Mouse (Mus musculus): ENCODE measurements around the gene Baz2b. TPM values are rescaled to one million over a fixed set of nuclear protein-coding genes. Genes with fewer than 3 reads are reported as not detected.

Baz2b gene
- polyA plus RNA-seq, 1 experiment from 2014 or later, result 70.5 TPM

DNA sequence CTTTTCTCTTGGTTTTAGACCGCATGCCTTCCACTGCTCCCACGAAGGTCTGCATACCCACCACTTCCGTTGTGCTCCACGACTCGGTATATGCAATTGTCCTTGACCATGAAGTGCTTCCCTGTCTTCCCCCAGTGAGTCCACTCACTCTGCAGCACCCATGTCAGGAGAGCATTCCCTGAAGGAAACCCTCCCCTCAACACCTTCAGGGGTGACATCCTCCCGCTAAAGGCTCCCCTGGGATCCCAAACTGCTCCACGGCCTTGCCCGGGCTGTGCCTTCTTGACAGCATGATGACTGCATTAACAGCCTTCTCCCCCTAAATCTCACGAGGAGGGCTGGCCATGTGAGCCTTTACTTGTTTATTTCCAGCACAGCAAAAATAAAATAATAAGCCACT lies 301.6 kb downstream of the Baz2b start:
- WGBS, result 94% methylated on average over 9 of the region's 9 CpGs
- no peaks in the 10 kb centered on the region for H3K9me3 ChIP-seq
- no peak for DNase-seq (ENCODE audit: low spot score)
- no peaks in the 10 kb centered on the region for H3K27me3 ChIP-seq (ENCODE audit: insufficient read depth, poor library complexity, severe bottlenecking)
- H3K4me1 ChIP-seq (replicated peaks), result no peaks in the 10 kb centered on the region
- H3K27ac ChIP-seq, result no peak overlapping the region
- H3K4me3 ChIP-seq, result no peak overlapping the region
- peaks cover 83% of the 10 kb centered on the region for H3K36me3 ChIP-seq

DNA sequence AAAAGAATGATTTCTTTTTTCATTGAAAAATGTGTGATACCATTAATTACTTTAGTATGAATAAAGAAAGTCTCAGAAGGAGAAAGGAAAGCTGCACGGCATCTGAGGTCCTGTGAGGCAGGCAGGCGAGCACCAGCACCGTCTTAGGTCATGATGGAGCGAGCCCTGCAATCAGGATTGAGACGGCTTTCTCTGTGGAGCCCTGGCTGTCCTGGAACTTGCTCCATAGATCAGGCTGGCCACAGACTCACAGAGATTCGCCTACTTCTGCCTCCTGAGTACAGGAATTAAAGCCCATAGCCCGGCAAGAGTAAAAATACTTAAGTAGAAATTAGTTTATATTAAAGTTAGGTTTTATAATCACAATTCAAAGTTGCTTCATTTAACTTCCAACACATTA lies 305.6 kb downstream of the Baz2b start:
- H3K36me3 ChIP-seq, result peaks cover 75% of the 10 kb centered on the region
- DNase-seq (ENCODE audit: low spot score), result no peak
- 88% methylated on average over 7 of the region's 7 CpGs for WGBS

DNA sequence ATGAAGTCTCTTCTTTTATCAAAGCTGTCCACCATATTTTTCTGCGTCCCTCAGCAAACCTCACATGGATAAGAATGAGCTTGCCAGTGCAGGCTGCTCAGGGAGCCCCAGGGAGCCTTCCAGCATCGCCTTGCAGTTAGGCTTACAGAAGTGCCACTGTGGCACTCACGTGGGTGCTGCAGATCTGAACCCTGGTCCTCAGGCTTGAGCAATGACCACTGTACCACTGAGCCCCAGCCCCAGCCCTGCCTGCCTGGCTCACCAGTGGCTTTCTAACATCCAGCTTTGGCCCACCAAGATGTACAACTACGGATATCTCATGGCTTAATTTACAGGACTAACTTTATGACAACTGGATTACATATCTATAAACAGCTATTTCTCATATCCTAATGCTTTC lies 311.0 kb downstream of the Baz2b start:
- WGBS, result 82% methylated on average over 4 of the region's 4 CpGs
- H3K27me3 ChIP-seq (ENCODE audit: insufficient read depth, poor library complexity, severe bottlenecking), result no peaks in the 10 kb centered on the region
- 0 out of 2 replicates have a peak, but pooled peaks cover 3% of the 10 kb centered on the region for H3K4me1 ChIP-seq (replicated peaks)
- no peak for DNase-seq (ENCODE audit: low spot score)
- H3K27ac ChIP-seq, result no peak overlapping the region
- H3K9me3 ChIP-seq, result no peaks in the 10 kb centered on the region
- H3K4me3 ChIP-seq, result no peak overlapping the region
- peaks cover 63% of the 10 kb centered on the region for H3K36me3 ChIP-seq

More for the DNA sequence above, 305.6 kb downstream of the Baz2b start:
- Histone ChIP-seq H3K27ac (no peak overlapping the region), H3K9me3 (no peaks in the 10 kb centered on the region), H3K4me1 (replicated peaks) (no peaks in the 10 kb centered on the region), H3K27me3 (ENCODE audit: insufficient read depth, poor library complexity, severe bottlenecking) (no peaks in the 10 kb centered on the region), H3K4me3 (no peak overlapping the region)

DNA sequence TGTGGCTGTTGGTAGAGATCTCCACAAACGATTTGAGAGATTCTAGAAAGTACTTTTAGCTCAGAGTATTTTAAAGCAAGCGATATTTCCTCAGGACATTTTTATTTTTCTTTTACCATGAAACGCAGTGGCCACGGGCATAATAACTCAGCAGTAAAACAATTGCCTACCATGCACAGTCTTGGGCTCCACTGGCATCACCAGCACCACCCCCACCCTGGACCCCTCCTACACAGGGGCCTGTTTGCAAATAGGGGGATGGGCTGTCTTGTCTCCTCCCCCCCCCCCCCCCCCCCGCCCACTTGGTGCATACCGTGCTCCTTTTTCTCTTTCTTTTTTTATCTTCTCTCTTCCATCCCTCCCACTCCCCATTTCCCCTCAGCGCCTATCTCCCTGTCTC lies 311.5 kb downstream of the Baz2b start:
- Histone ChIP-seq H3K9me3 (no peaks in the 10 kb centered on the region), H3K36me3 (peaks cover 65% of the 10 kb centered on the region), H3K27ac (no peak overlapping the region), H3K4me1 (replicated peaks) (0 out of 2 replicates have a peak, but pooled peaks cover 3% of the 10 kb centered on the region), H3K27me3 (ENCODE audit: insufficient read depth, poor library complexity, severe bottlenecking) (no peaks in the 10 kb centered on the region), H3K4me3 (no peak overlapping the region)
- WGBS, result 78% methylated on average over 6 of the region's 7 CpGs
- no peak for DNase-seq (ENCODE audit: low spot score)

DNA sequence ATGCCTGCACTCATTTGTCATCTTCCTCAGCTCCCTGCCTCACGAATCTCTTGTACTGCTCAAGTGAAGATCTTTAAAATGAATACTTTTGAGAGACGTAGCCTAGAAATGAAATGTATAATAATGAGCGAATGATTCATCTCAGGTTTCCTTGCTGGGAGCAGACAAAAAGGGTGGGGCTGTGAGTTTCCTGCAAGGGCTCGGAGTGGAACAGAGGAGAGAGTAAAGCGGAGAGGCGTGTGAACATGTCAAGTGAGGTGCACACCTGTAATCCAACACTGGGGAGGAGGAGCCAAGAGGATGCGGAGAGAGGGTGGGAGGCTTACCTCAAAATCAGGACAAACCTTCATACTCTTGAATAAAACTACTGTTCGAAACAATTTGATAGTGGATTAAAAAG lies 312.8 kb downstream of the Baz2b start:
- 83% methylated on average over 8 of the region's 8 CpGs for WGBS
- Histone ChIP-seq H3K4me1 (replicated peaks) (0 out of 2 replicates have a peak, but pooled peaks cover 3% of the 10 kb centered on the region), H3K36me3 (peaks cover 65% of the 10 kb centered on the region), H3K27ac (no peak overlapping the region), H3K4me3 (no peak overlapping the region), H3K27me3 (ENCODE audit: insufficient read depth, poor library complexity, severe bottlenecking) (no peaks in the 10 kb centered on the region), H3K9me3 (no peaks in the 10 kb centered on the region)
- DNase-seq (ENCODE audit: low spot score), result no peak

DNA sequence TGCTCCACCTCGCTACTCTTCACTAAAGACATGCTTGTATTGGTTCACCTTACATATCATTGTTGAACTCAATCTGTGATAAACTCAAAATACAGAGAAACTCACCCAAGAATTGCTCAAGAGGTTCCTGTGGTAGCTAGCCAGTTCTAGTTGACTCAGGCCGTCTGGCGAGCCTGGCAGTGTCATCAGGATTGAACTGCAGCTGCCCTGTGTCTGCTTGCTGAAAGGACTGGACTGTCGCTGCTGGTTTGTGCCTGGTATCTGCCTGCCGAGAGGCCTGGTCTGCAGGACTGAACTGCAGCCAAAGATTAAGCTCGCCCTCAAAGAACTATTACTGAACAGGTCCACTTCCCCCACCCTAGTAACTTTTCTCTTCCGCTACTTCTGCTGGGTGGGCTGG lies 313.2 kb downstream of the Baz2b start:
- Histone ChIP-seq H3K27ac (no peak overlapping the region), H3K36me3 (peaks cover 65% of the 10 kb centered on the region), H3K4me3 (no peak overlapping the region), H3K9me3 (no peaks in the 10 kb centered on the region), H3K27me3 (ENCODE audit: insufficient read depth, poor library complexity, severe bottlenecking) (no peaks in the 10 kb centered on the region), H3K4me1 (replicated peaks) (0 out of 2 replicates have a peak, but pooled peaks cover 3% of the 10 kb centered on the region)
- WGBS, result 88% methylated on average over 7 of the region's 7 CpGs
- DNase-seq (ENCODE audit: low spot score), result no peak

DNA sequence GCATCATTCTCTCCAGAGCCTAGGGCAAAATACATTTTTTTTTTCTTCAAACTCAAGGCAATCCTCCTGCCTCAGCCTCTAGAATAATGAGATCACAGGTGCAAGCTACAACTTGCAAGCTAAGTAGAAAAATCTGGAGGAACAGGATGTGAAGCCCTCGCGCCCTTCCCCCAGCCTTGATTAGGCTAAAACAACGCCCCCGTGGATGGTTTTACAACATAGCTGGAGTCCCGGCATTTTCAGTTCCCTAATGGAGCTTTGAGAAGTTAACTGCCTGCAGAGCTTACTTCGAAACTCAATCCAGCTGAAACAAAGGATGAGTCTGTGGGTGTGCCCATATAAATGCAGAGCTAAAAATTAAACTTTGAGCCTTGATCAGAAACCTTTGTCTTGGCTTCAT lies 319.9 kb downstream of the Baz2b start:
- WGBS, result 92% methylated on average over 6 of the region's 6 CpGs

DNA sequence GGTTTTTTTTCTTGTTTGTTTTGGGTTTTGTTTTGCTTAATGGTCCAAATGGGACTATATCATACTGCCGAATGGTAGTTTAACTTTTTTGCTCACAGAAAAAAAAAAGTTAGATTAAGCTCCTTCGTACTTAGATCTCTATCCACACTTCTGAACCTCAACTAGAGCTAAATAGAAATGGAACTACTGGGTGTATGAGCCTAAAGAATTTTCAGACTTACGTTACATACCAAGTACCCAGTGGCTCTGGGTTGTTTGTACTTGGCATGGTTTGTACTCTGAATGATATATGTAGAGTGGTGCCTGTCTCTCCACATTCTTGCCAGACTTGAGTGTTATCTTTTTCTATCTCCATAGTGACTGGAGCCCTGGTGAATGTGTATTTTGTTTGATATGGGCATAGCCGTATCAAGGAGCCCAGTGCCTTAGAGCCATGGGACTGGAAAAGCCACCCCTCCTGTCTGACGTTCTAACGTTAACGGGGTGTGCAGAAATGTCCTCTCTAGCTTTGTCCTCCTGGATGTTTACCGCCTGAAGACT lies 326.8 kb downstream of the Baz2b start:
- peaks cover 7% of the 10 kb centered on the region; the same call in 1 of the 2 replicates for H3K9me3 ChIP-seq
- H3K4me1 ChIP-seq (replicated peaks), result peaks cover 11% of the 10 kb centered on the region; the same call in 1 of the 2 replicates
- peak overlapping the region; percentile 70 for H3K4me3 ChIP-seq
- H3K27me3 ChIP-seq (ENCODE audit: insufficient read depth, poor library complexity, severe bottlenecking), result no peaks in the 10 kb centered on the region
- H3K36me3 ChIP-seq, result peaks cover 4% of the 10 kb centered on the region; the same call in 1 of the 2 replicates
- 75% methylated on average over 8 of the region's 8 CpGs for WGBS
- DNase-seq (ENCODE audit: low spot score), result no peak
- peak overlapping the region; percentile 89; the same call in 1 of the 2 replicates for H3K27ac ChIP-seq

More for the DNA sequence above, 319.9 kb downstream of the Baz2b start:
- Histone ChIP-seq H3K4me1 (replicated peaks) (no peaks in the 10 kb centered on the region), H3K27ac (no peak overlapping the region), H3K27me3 (ENCODE audit: insufficient read depth, poor library complexity, severe bottlenecking) (no peaks in the 10 kb centered on the region), H3K9me3 (no peaks in the 10 kb centered on the region), H3K4me3 (no peak overlapping the region), H3K36me3 (peaks cover 29% of the 10 kb centered on the region)
- DNase-seq (ENCODE audit: low spot score), result no peak

DNA sequence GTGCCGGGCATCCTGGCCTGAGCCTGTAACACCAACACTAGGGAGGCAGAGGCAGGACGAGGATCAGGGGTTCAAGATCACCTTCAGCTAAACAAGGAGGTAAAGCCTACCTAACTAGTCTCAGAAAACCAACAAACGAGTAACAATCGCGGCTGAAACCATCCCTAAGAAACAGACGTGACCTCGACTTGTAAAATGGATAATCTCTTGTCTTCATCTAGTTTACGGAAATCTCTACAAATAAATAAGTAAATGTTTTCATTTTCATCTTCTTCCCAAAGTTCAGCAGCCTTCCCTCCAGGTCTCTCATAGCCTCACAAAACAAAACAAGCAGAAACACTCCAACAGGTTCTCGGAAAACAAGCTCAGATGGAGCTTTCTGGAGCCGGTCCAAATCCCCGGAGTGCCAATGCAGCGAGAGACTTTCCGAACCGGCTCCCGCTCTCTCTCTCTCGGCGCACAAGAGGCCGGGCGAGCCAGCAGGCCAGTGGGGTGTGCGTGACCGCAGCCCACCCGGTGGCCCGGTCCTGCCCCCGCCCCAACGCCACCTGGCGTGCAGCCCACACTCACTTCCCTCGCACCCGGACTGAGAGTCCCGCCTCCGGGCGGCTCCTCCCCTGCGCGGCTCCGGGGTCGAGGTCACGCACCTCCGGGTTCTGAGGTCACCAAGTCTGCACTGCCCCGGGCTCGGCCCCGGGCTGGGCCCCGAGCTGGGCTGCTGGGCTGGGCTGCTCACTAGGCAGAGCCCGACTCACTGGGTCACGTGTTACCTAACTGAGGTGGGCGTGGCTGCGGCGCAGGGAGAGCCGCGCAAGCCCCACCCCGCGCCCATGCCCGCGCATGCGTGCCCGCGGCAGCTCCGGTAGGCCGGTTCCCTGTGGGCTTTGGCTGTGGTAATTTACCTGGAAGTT lies 327.6 kb downstream of the Baz2b start, which contains the start of gene Wdsub1:
Gene Wdsub1 (minus strand): TSS at position 761 of the 911 bp plus-strand sequence.
- Histone ChIP-seq H3K36me3 (peaks cover 4% of the 10 kb centered on the region; the same call in 1 of the 2 replicates), H3K27ac (peak within 1 kb of the TSS; percentile 89), H3K4me3 (peak within 1 kb of the TSS; percentile 70), H3K4me1 (replicated peaks) (peaks cover 11% of the 10 kb centered on the region; the same call in 1 of the 2 replicates), H3K27me3 (ENCODE audit: insufficient read depth, poor library complexity, severe bottlenecking) (no peaks in the 10 kb centered on the region), H3K9me3 (peaks cover 7% of the 10 kb centered on the region; the same call in 1 of the 2 replicates)
- DNase-seq (ENCODE audit: low spot score), result peak; percentile 94
- WGBS, result 6% methylated on average over 57 of the region's 57 CpGs

DNA sequence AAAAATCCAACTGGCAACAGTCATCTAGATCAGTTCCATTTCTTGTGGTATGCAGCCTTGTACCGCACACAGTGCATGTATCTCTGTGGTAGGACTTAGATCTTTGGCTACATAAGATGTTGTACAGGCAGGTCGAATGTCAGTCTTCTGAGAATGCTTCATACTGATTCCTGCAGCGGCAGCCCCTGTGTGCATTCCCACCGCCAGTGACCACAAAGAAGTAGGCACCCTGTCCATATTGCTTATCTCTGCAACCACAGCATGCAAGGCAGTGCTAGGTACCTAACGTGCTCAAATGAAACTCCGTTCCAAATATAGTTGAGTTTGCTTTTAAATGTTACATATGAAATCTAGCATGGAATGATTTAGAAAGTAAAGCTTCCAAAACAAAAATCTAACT lies 328.2 kb downstream of the Baz2b start:
- Histone ChIP-seq H3K36me3 (peaks cover 4% of the 10 kb centered on the region; the same call in 1 of the 2 replicates), H3K4me3 (peak overlapping the region; percentile 70), H3K9me3 (peaks cover 7% of the 10 kb centered on the region; the same call in 1 of the 2 replicates), H3K4me1 (replicated peaks) (peaks cover 11% of the 10 kb centered on the region; the same call in 1 of the 2 replicates), H3K27me3 (ENCODE audit: insufficient read depth, poor library complexity, severe bottlenecking) (no peaks in the 10 kb centered on the region), H3K27ac (peak overlapping the region; percentile 89; the same call in 1 of the 2 replicates)
- 82% methylated on average over 6 of the region's 6 CpGs for WGBS
- DNase-seq (ENCODE audit: low spot score), result no peak

DNA sequence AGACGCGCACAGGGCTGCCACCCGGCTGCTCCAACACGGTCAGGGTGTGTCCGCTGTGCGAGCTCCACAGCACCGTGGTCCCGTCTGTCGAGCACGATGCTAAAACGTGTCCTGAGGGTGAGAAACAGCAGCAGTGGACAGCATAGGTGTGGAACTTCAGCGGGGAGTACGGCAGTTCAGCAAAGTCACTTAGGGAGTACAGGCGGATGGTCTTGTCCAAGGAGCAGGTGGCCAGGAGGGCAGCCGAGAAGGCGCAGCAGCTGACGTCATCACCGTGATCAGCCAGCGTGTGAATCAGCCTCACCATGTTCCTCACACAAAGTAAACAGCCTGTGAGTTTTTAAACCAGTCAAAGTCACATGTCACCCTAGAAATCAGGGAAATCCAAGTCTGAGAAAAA lies 331.4 kb downstream of the Baz2b start:
- no peak overlapping the region for H3K4me3 ChIP-seq
- H3K27ac ChIP-seq, result no peak overlapping the region
- 80% methylated on average over 19 of the region's 19 CpGs for WGBS
- H3K4me1 ChIP-seq (replicated peaks), result peaks cover 11% of the 10 kb centered on the region; the same call in 1 of the 2 replicates
- no peak for DNase-seq (ENCODE audit: low spot score)
- H3K27me3 ChIP-seq (ENCODE audit: insufficient read depth, poor library complexity, severe bottlenecking), result no peaks in the 10 kb centered on the region
- peaks cover 4% of the 10 kb centered on the region; the same call in 1 of the 2 replicates for H3K36me3 ChIP-seq
- H3K9me3 ChIP-seq, result peaks cover 7% of the 10 kb centered on the region; the same call in 1 of the 2 replicates

DNA sequence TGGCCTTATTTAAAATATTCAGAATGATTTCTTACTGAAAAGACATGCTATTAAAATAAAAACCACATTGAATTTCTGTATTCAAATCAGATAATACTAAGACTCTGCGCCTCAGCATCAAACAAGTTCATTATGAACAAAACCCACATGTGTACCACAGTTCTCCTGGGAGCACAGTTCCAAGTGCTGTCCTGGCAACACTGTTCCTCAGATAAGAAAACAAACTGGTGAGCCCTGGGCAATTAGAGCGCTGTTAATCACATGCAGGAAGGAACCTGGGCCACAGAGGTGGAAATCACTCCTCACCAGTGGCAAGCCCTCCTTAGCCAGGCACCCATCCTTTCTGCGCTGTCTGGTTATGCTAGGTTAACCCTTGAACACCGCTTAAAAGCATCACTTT lies 332.3 kb downstream of the Baz2b start:
- H3K4me1 ChIP-seq (replicated peaks), result 0 out of 2 replicates have a peak, but pooled peaks cover 6% of the 10 kb centered on the region
- H3K27me3 ChIP-seq (ENCODE audit: insufficient read depth, poor library complexity, severe bottlenecking), result no peaks in the 10 kb centered on the region
- H3K9me3 ChIP-seq, result peaks cover 7% of the 10 kb centered on the region; the same call in 1 of the 2 replicates
- no peak for DNase-seq (ENCODE audit: low spot score)
- 87% methylated on average over 4 of the region's 4 CpGs for WGBS
- H3K4me3 ChIP-seq, result no peak overlapping the region
- H3K36me3 ChIP-seq, result peaks cover 7% of the 10 kb centered on the region; the same call in 1 of the 2 replicates
- H3K27ac ChIP-seq, result no peak overlapping the region

Data from hindbrain, embryonic 10.5 days (tissue).